Mouse (Mus musculus) activated CD4-positive, CD25-positive, alpha-beta regulatory T cell, adult 4 months (primary cell): Measurements from ENCODE around the gene Cacna1a. TPM values are rescaled to one million over a fixed set of nuclear protein-coding genes. Genes with fewer than 3 reads are reported as not detected.
"Not testable (repeated sequence)": the region's sequence is repeated elsewhere in the genome, so short reads cannot be mapped to it uniquely, and the experiment has no call there.

Source experiments
- ATAC-seq: one replicate; pipeline ENCODE4 v1.8.0; 2017
- polyA plus RNA-seq, 2 experiments: library from polyadenylated mRNA; unstranded; fragments of 100-300 nt; shearing (Covaris generic); gene quantifications; one replicate each; pipeline ENCODE4 v1.2.1; 2017

Gene Cacna1a
- polyA plus RNA-seq, 2 experiments from 2014 or later: 5.8 to 10.5 TPM

GRCm38 (mm10) chr8:84661961-84662571, 273.8 kb downstream of the Cacna1a start:
- no peak for ATAC-seq

- peak; percentile 41 for ATAC-seq
These were observed 274.4 kb downstream of the Cacna1a start, which contains the start of gene Ier2 for GRCm38 (mm10) chr8:84662581-84663065. Gene Ier2, minus strand, starts transcription at chr8:84662852.

- peak; percentile 13 for ATAC-seq
These were observed 275.5 kb downstream of the Cacna1a start for GRCm38 (mm10) chr8:84663483-84664327.

- ATAC-seq: no peak
These were observed 276.5 kb downstream of the Cacna1a start for GRCm38 (mm10) chr8:84664566-84665384.

GRCm38 (mm10) chr8:84665385-84665893, 277.2 kb downstream of the Cacna1a start:
- ATAC-seq: no peak

- ATAC-seq: no peak
These were observed 279.8 kb downstream of the Cacna1a start for GRCm38 (mm10) chr8:84668081-84668480.

- no peak for ATAC-seq
These were observed 280.7 kb downstream of the Cacna1a start for GRCm38 (mm10) chr8:84668731-84669485.

- not testable (repeated sequence) for ATAC-seq
These were observed 282.2 kb downstream of the Cacna1a start for GRCm38 (mm10) chr8:84670295-84671006.

GRCm38 (mm10) chr8:84677305-84677704, 289.1 kb downstream of the Cacna1a start:
- ATAC-seq: no peak

GRCm38 (mm10) chr8:84681476-84681875, 293.2 kb downstream of the Cacna1a start:
- no peak for ATAC-seq

- no peak for ATAC-seq
These were observed 294.0 kb downstream of the Cacna1a start for GRCm38 (mm10) chr8:84682257-84682656.

GRCm38 (mm10) chr8:84684537-84684936, 296.3 kb downstream of the Cacna1a start:
- ATAC-seq: no peak

- ATAC-seq: peak; percentile 4
These were observed 298.2 kb downstream of the Cacna1a start, which contains the start of gene Trmt1 for GRCm38 (mm10) chr8:84686191-84687002. Gene Trmt1, plus strand, starts transcription at chr8:84686307.

- no peak for ATAC-seq
These were observed 298.9 kb downstream of the Cacna1a start for GRCm38 (mm10) chr8:84687003-84687704.

- ATAC-seq: peak; percentile 73
These were observed 299.5 kb downstream of the Cacna1a start, which contains the start of gene Nacc1 for GRCm38 (mm10) chr8:84687705-84688100. Gene Nacc1, minus strand, starts transcription at chr8:84687862.

- peak; percentile 68 for ATAC-seq
These were observed 301.1 kb downstream of the Cacna1a start for GRCm38 (mm10) chr8:84689091-84689915.
